Mouse (Mus musculus) erythroblast, embryonic 14.5 days (primary cell): ENCODE results near the gene Mamdc2.

ENCODE experiments used
- GATA1 ChIP-seq: IDR thresholded peaks from 2 replicates; pipeline ENCODE4 v1.6.1; 2012; ENCODE audit warnings: low read length, inconsistent platforms, mixed read lengths
- TAL1 ChIP-seq: IDR thresholded peaks from 3 replicates; pipeline ENCODE4 v1.6.1; 2012; ENCODE audit warnings: low read length, inconsistent platforms, mixed read lengths

DNA sequence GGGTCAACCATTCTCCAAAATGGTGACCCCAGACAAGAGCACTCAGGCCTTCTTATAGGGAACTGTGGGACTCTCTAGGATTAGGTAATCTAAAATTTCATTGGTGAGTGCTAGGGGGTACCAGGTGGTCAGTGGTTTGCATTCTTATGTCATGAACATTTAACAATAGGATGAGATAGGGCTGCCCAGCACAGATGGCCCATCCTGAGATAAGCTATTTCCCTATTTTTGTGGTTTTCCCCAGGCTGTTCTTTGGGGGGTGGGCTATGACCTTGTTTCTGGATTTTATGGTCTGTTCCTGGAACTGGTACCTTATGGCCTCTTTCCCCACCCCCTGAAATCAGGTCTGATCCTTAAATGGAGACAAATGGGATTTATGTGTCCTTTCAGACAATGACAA is 151.1 kb downstream of the Mamdc2 start:
- no peak for TF ChIP-seq GATA1
- TF ChIP-seq TAL1: no peak
